Mouse (Mus musculus): ENCODE data around the gene Psmb11. TPM values are rescaled to one million over a fixed set of nuclear protein-coding genes. Genes with fewer than 3 reads are reported as not detected.

The Psmb11 gene
- total RNA-seq, 4 experiments from 2014 or later: not detected

DNA sequence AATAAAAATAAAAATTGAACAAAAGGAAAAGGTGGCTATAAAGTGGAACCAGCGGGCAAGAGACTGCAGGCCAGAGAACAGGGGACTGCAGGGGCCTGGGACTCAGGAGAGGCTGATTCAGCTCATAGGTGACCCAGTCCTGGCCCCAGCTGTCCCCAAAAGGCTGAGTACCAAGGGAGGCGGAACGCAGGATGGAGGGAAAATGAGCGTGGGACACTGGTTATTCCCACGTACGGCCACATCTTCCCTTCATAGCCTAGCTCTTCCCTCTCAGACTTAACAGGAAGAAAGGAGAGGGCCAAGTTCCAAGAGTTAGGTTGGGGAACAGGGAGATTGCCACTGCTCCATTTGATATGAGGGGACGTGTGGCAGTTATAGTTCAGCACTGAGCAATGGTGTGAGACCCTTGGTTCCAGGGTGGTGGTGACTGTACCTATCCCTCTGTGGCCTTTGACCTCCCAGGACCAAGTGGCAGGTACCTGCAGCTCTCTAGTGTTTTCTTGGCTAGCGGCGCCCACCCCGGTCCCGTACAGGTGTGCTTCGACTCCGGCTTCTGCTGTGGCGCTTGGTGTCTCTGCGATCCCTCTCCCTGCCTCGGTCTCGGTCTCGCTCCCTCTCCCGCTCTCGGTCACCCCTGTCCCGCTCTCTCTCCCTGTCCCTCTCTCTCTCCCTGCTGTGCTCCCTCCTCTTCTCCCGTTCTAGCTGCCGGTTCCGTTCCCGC, 21.2 kb downstream of the Psmb11 start:
- no peak for DNase-seq

DNA sequence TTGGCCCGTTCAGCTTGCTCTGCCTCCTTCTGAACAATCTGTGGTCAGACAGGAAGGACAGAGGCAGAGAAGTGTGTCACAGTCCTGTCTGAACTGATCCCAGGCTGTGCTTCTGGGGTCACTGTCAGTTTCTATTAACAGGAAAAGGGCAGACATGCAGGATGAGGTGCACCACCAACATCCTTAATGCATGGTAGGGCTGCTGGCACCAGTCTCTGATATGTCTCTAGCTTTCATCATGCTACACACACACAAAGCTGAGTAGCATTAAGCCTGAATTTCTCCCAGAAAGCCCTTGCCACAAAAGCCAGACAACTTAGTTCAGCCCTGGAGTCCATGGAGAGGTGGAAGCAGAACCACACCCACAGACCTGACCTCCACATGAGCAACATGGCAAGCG, 21.8 kb downstream of the Psmb11 start:
- no peak for DNase-seq

DNA sequence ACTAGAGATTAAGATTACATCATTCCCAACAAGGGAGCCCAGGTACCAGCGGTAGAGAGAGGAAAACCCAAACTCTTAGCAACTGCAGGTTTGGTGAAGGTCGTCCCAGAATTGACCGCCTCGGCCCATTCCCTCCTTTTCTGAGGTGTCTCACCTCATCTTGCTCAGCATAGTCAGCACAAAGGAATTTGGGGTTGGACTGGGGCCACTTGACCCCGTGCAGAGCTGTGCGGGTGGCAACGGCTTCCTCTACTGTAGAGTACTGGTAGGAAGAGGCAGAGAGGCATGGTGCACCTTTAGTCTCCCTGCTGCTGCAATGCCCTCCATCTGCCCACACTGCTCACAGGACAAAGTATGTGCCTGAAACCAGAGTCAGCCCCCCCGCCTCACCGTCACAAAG, 23.1 kb downstream of the Psmb11 start:
- DNase-seq: no peak

DNA sequence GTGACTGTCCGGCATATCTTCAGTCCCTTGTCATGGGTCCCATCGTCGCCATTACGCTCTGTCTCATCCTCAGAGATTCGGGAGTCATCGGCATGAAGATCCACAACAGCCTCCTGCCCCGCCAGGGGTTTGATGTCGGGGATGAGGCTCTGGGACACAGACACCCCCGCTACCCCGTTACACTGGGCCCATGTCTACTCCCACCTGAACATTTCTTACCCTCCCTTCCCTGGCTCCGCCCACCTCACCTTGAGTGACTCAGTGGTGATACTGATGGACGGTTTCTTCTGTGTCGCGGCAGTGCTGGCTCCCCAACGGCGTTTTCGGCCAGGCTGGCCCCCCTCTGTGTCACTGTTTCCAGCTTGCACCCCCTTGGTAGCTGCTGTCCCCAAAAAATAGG, 25.2 kb downstream of the Psmb11 start:
- DNase-seq: no peak

DNA sequence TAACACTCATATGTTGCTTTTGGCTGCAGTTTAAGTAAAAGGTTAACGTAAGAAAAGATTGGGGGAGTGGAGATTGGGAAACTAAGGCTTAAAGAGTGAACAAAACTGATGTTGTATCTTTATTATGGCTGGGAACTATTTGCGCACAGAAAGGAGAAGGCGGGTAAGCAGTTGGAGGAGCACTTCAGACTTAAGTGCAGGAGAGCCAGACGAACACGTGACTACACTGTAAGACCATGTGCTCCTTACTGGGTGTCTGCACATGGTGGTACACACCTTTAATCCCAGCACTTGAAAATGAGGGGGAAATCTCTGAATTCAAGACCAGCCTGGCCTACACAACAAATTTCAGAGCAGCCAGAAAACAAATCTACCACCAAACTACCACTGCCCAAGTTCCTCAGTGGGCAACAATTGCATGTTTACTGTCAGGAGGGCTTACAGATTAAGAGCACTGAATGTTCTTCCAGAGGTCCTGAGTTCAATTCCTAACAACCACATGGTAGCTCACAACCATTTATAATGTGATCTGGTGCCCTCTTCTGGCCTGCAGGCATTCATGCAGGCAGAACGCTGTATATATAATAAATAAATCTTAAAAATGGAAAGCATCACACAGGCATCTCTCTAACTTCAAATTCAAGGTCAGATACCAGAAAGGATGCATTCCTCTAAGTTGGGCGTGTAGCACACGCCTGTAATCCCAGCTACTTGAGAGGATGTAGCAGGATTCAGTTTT, 25.8 kb downstream of the Psmb11 start:
- no peak for DNase-seq

DNA sequence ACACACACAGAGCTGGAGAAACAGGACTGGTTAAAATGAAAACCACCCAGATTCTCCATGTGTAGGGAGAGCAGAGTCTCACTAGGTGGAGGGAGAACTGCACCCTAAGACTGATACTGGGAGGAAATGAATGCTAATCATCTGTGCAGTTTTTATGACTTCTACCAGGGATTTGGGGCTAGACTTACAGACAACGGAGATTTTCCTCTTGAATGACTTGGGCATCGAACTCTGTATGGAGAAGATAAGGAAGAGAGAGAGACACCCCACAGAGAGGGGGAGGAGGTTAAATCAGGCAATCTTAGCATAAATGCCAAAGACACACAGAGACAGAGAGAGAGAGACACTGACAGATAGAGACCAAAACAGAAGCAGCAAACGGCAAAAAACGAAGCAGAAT, 26.7 kb downstream of the Psmb11 start:
- no peak for DNase-seq

DNA sequence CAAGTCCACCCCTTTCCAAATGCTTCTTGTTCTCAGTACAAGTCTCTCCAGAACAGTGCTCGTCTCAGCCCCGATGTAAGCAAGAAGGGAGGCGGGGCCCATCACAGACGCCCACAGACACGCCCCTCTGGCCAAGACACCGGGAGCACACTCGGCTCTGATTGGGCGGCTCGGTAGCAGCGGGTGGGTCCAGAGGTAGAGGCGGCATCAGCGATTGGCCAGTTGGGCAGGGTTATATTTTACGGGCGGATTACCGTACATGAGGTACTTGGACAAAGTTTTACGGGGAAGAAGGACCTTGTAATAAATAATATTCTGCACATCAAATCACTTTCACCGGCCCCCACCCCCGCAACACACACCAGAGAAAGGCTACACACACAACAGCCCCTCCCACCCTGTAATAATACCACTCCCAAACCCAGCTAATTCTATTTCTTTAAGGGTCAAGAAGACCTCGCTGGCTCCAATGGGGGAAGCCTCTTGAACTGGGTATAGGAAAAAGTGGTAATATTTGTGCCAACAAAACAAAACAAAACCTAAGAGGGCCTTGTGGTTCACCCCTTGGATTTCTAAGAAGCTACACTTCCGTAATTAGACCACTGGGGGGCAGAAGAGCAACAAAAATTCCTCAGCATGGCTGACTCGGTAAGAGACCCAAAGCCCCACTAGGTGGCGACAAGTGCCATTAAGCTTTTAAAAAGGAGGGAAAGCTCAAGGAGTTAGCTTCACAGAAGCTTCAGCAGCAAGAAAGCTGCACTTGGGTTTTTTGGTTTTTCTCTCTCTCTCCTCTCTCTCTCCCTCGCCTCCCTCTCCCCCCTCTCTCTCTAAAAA, 29.6 kb downstream of the Psmb11 start:
- peak; percentile 56 for DNase-seq

DNA sequence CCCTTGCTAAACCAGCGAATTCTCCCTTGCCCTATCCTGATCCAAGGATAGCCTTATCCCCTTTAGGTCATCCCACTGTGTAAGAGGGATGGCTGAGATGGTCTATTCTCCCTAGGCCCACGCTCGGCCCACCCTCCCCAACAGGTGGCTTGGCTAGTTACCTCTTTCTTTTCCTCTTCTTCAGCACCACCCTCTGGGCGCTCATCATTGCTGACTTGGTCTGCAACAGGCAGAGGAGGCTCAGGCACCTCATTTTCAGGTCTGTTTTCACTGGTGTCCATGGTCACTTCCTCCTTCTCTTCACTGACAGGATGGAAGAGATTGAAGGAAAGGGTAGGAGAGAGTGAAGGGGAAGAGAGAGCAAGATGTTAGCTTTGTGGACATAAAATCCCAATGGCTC, 30.3 kb downstream of the Psmb11 start:
- DNase-seq: no peak

DNA sequence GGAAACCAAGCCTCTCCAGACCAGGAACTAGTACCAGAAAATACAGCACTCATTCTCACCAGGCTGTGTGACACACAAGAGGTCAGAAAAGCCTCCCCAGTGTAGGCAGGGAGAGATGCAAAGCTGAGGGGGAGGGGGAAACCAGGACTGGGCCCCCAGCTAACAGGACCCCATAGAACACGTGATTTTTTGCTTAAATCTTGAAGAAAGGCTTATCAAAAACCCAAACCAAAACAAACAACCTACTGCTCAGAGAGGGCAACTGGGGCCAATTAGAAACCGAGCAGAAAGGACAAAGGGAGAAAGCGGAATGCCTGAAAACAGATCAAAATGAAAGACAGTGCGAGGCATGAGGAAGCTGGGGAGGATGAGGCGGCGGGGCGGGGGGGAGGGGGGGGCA, 31.6 kb downstream of the Psmb11 start:
- DNase-seq: no peak

DNA sequence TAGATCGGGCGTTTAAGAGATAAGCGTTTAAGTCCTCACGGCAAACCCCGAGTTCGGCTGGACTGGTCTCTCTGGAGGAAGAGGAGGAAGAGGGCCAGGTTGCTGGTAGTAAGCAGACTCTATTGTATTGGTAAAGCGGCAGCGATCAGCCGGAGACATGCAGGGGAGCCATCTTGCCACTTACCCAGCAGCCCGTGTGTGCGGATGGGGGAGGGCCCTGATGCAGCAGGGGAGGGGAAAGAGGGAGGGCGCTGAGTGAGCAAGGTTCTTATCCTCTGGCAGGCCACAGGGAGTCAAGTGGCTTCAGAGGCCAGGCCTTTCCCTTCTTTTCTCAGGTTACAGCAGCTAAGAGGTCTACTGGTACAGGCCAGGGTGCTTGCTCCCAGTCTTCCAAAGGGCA, 32.3 kb downstream of the Psmb11 start:
- peak; percentile 88 for DNase-seq

DNA sequence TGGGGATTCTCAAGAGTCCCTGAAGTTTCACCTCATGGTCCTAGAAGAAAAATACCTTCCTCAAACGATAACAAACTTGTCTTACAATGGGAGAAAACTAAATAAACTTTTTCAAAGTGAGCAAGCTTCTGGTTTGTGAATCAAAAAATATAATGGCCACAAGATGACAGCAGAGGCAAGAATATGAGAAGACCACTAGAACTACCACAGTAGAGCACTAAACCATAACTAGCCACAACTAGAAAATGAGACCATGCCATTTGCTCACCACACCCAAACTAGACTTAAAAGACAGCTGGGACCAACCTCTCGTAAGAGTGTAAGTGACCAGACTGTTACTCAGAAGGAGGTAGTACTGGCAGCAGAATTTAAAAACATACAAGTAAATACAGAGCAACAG, 38.8 kb downstream of the Psmb11 start:
- DNase-seq: no peak

DNA sequence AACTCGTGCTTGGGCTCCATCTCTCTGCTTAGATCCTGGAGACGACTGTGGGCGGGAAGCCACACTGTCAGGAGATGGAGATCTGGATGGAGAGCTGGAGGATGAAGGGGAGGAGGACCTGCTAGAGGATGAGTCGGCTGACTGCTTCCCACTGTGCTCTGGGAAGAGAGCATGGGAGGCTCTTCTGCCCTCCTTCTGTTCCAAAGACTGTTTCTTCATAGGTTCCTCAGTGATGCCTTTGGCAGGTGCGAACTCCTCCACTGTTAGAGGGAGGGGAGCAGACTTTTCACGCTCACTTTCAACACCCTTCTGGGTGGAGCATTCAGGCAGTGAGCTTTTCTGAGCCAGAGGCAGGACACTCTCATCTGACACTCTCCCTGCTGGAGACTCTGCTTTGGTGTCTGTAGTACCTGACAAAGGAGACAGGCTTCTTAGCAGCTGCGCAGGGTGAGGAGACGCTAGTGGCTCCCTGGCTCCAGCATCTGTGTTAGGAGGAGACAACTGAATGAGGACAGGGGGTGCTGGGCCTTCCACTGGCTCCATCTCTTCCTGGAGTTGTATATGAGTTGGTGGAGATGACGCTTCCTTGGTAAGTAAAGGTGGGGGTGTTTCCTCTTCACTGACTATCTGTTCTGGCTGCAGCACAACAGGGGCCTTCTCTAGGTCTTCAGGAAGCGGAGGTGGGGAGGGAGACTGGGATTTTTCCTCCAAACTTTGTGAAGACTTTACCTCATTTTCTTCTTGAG, 43.4 kb downstream of the Psmb11 start:
- no peak for DNase-seq

DNA sequence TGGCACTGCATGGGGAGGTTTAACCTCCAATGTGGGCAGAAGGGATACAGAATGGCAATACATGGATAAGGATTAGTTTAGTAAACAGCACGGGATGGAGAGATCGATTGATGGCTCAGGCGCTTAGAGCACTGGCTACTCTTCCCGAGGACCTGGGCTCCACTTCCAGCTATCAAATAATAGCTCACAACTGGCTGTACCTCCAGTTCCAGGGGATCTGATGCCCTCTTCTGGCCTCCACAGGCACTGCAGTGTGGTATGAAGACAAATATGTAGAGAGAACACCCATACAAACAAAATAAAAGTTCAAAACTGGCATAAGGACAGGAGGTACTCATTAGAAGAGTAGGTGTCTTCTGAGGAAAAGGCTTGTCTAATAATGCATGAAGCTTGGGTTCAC, 48.1 kb downstream of the Psmb11 start:
- DNase-seq: no peak

DNA sequence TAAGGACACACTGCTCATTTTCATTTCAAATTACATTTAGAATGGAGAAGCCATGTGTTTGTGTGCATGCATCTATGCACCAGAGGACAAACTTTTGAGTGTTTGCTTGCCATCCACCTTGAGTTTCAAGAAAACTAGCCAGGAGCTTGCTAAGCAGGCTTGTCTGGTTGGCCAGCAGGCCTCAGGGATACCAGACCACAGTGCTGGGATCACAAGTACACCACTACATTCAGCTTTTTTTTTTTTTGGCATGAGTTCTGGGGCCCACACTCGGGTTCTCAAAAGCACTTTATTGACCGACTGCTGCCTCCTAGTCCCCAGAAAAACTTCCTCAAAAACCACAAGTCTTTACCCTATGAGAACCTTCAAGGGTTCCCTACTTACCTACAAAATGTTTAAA, 53.1 kb downstream of the Psmb11 start:
- no peak for DNase-seq

DNA sequence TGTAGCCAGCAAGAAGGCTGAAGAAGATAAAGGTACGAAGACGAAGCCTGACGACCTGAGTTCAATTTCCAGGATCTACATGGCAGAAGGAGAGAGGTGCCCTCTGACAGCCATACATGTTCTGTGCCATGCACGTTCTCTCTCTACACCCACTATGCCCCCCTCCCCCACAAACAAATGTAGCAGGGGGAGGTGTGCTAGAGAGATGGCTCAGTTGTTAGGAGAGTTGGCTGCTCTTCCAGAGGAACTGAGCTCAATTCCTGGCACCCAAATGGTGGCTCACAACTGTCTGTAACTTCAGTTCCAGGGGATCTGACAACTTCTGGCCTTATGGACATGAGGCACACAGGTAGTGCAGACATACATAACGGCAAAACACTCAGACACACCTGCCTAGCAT, 55.1 kb downstream of the Psmb11 start:
- no peak for DNase-seq

DNA sequence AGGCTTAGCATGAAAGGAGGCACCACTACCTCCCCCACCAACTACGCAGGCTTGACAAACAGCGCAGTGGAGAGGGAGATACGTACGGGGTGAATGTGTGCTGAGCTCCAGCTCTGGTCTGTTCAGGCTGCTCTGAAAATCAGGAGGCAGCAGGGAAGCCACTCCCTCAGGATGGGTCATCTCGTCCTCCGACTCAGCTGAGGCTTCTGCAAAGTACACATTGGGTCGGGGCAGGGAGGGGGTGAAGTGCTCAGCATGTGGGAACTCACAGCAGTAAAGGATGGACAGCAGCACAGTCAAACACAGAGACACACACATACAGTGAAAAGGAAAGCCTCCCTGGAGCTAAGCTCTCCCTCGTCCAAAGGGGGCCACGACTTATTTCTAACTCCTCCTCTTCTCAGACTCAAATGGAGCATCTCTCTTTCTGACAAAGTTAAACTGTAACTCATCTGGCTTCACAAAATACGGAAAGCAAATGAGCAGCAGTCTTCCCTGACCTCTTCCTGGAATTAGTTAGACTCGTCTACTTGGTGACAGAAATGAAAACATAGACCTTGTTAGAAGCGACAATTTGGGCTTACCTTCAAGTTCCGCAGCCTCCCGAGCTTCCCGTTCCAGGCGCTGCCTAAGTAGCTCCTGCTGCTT, 57.5 kb downstream of the Psmb11 start:
- no peak for DNase-seq

Small RNA genes within 50 kb of the gene (microRNA-seq; reads per million reads assigned to microRNA genes)
- gene Mir686 (0 to 0.17 reads per million in 2 experiments), gene Mir6948 (0 to 1.0 reads per million in 2 experiments)

Other genes starting within 250 kb of the Psmb11 start
- gene Slc7a7, start 203.7 kb upstream of the Psmb11 start, total RNA-seq (2022): 1 to 10 TPM; 4.6 to 8.5 (median 6.4) TPM
- 100 to 1,000 TPM; 179 to 219 (median 209) TPM for gene Mrpl52, start 194.5 kb upstream of the Psmb11 start, total RNA-seq (2022)
- gene Mmp14, start 189.8 kb upstream of the Psmb11 start, total RNA-seq (2022): 10 to 100 TPM; 34.8 to 49.0 (median 44.5) TPM
- gene Lrp10, start 157.3 kb upstream of the Psmb11 start, total RNA-seq (2022): 100 to 1,000 TPM; 119 to 147 (median 137) TPM
- 1 to 10 TPM in 1 of 4 experiments, under 1 TPM in 3; 0.25 to 1.9 (median 0.45) TPM for gene Rem2, start 145.3 kb upstream of the Psmb11 start, total RNA-seq (2022)
- 10 to 100 TPM; 48.4 to 53.6 (median 50.9) TPM for gene Prmt5, start 103.9 kb upstream of the Psmb11 start, total RNA-seq (2022)
- 10 to 100 TPM; 24.1 to 34.1 (median 29.4) TPM for gene Haus4, start 66.8 kb upstream of the Psmb11 start, total RNA-seq (2022)
- 10 to 100 TPM; 23.7 to 41.6 (median 32.6) TPM for gene Ajuba, start 43.9 kb upstream of the Psmb11 start, total RNA-seq (2022)
- 1 to 10 TPM; 3.6 to 6.2 (median 5.0) TPM for gene 4931414P19Rik, start 15.4 kb upstream of the Psmb11 start, total RNA-seq (2022)
- gene Psmb5, start 3.4 kb upstream of the Psmb11 start, total RNA-seq (2022): 100 to 1,000 TPM; 254 to 479 (median 341) TPM
- gene Gm17606, start 19.5 kb downstream of the Psmb11 start, total RNA-seq (2022): not detected
- 1 to 10 TPM in 2 of 4 experiments, under 1 TPM in 2; 0.46 to 2.0 (median 1.3) TPM for gene Cdh24, start 19.9 kb downstream of the Psmb11 start, total RNA-seq (2022)
- 10 to 100 TPM; 34.2 to 43.9 (median 39.6) TPM for gene 1700123O20Rik, start 64.8 kb downstream of the Psmb11 start, total RNA-seq (2022)
- gene Acin1, start 65.5 kb downstream of the Psmb11 start, total RNA-seq (2022): 100 to 1,000 TPM; 140 to 305 (median 208) TPM
- gene Gm29776, start 77.4 kb downstream of the Psmb11 start, total RNA-seq (2022): under 1 TPM in 2 of 4 experiments, not detected in 2; 0.19 to 0.59 TPM
- gene Cebpe, start 90.7 kb downstream of the Psmb11 start, total RNA-seq (2022): not detected
- gene Slc7a8, start 160.5 kb downstream of the Psmb11 start, total RNA-seq (2022): 10 to 100 TPM; 26.6 to 51.8 (median 40.3) TPM
- gene Rnf212b, start 192.7 kb downstream of the Psmb11 start, total RNA-seq (2022): 1 to 10 TPM in 2 of 4 experiments, under 1 TPM in 2; 0.77 to 1.7 (median 1.2) TPM
- gene Homez, start 249.5 kb downstream of the Psmb11 start, total RNA-seq (2022): 10 to 100 TPM; 18.7 to 29.2 (median 21.7) TPM